Mouse (Mus musculus) T-helper 17 cell (primary cell): ENCODE measurements at regions not wholly inside any gene's neighbourhood (a gene's known extent, or its start where the extent isn't known, plus 50 kb on each side); places are given as distances from the start of the nearest gene placed in this dataset.

Experiments used
- in situ Hi-C, 2 experiments: fragments of 300-600 bp; cut with MboI, MseI; formaldehyde crosslinking; loops; 1 replicate in 1 of 2; 2 replicates in 1 of 2; pipeline ENCODE4 v1.15.1; 2025; ENCODE audit warnings: high pct_unique_total_duplicates in 2 of 2

GRCm38 (mm10) chr16:5311456-5311855, 55.7 kb upstream of the Eef2kmt start:
- in situ Hi-C loops = loop anchor here in 1 of 2 experiments (5.0 kb wide), 1 partner anchor 96 kb away; no protein-coding TSS in a partner anchor

- in situ Hi-C loops = loop anchor here in 1 of 2 experiments (5.0 kb wide), 1 partner anchor 97 kb away; no protein-coding TSS in a partner anchor
Observed at GRCm38 (mm10) chr16:5310736-5311135, 55.0 kb upstream of the Eef2kmt start.

DNA sequence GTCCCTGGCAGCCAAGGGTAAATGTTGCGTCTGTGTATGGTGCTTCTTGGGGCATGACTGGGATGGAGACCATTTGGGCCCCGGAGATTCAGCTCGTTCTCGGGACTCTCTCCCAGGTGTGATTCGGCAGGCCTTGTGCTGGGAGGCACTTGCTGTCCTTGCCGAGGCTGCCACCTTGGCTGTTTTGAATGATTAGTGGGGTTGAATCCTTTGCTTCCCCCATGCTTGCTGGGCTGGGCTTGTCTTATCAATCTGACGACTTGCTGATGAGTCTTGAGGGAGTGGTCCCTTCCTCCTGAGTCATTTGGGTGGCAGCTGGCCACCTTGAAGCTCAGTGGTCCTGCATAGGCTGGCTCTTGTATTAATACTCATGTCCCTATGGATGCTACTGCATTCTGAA, 52.0 kb upstream of the Eef2kmt start:
- in situ Hi-C loops = loop anchor here (5.0 kb wide), 2 partner anchors 90 to 160 kb away; no protein-coding TSS in a partner anchor

DNA sequence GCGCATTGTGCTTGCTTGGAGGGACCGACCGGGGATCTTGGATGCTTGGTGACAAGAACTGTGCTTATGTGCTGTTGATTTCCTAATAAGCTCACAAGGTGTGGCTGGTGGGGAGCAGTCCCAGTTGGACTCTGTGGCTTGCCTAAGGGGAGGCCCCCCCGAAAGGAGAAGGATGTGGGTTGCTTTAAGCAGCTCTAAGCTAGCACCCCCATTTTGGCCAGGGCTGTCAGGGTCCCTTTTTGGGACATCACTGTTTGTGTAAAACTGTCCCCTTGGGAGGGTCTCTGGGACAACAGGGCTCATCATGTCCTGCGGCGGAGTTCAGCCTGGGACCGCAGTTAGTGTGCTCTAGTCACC, 51.4 kb upstream of the Eef2kmt start:
- in situ Hi-C loops = loop anchor here (5.0 kb wide), 2 partner anchors 90 to 160 kb away; no protein-coding TSS in a partner anchor

- in situ Hi-C loops = loop anchor here (5.0 kb wide), 2 partner anchors 91 to 161 kb away; no protein-coding TSS in a partner anchor
Observed at GRCm38 (mm10) chr16:5306588-5307248, 50.9 kb upstream of the Eef2kmt start.
